Mouse (Mus musculus) kidney, adult 2 months (tissue): ENCODE measurements at regions not wholly inside any gene's neighbourhood (a gene's known extent, or its start where the extent isn't known, plus 50 kb on each side); places are given as distances from the start of the nearest gene placed in this dataset.

Experiments
- DNase-seq: peaks from one replicate; pipeline ENCODE4 v3.0.0; 2021
- H3K27ac ChIP-seq: fragments of 200-500 bp; 2 replicates; pipeline ENCODE4 v1.5.1; 2012; ENCODE audit warnings: low read depth, low read length, control low read depth, inconsistent platforms; ENCODE audit not compliant: insufficient read depth
- H3K27me3 ChIP-seq: fragments of 200-500 bp; replicated peaks from 2 replicates; pipeline ENCODE4 v1.6.1; 2012; ENCODE audit warnings: mild to moderate bottlenecking, moderate library complexity, low read length, inconsistent platforms; ENCODE audit not compliant: control insufficient read depth, insufficient read depth
- H3K36me3 ChIP-seq: fragments of 200-500 bp; 2 replicates; pipeline ENCODE4 v1.6.1; 2012; ENCODE audit warnings: mild to moderate bottlenecking, moderate library complexity, low read length, inconsistent platforms; ENCODE audit not compliant: control insufficient read depth, insufficient read depth
- H3K4me1 ChIP-seq: fragments of 200-500 bp; 2 replicates; pipeline ENCODE4 v1.6.1; 2011; ENCODE audit warnings: low read length; ENCODE audit not compliant: control insufficient read depth, insufficient read depth
- H3K4me3 ChIP-seq: fragments of 200-500 bp; 2 replicates; pipeline ENCODE4 v1.5.1; 2011; ENCODE audit warnings: mild to moderate bottlenecking, low read depth, low read length, control low read depth; ENCODE audit not compliant: insufficient read depth
- CTCF ChIP-seq: fragments of 200-500 bp; conservative IDR thresholded peaks from 2 replicates; pipeline ENCODE4 v1.5.1; 2011; ENCODE audit warnings: low read depth, mild to moderate bottlenecking, control low read depth, low read length, moderate library complexity, mixed read lengths; ENCODE audit not compliant: insufficient read depth, insufficient read length
- POLR2A ChIP-seq: fragments of 200-500 bp; IDR thresholded peaks from one replicate; pipeline ENCODE4 v1.6.1; 2011; ENCODE audit warnings: low read depth, low read length, control low read depth
- WGBS: fragments of 180-500 bp; shearing (Covaris S2); methylation state at CpG from one replicate; pipeline ENCODE4 v1.1.7; 2018; 5-methylcytosine and 5-hydroxymethylcytosine counted together

- no peak for TF ChIP-seq CTCF
- no peak for TF ChIP-seq POLR2A
- no peaks in the 10 kb centered on the region for H3K36me3 ChIP-seq
- no peak for DNase-seq
Observed at GRCm38 (mm10) chr7:77632656-77633055, 1105.2 kb downstream of the Ntrk3 start.

GRCm38 (mm10) chr7:77623491-77623890, 1114.3 kb downstream of the Ntrk3 start:
- no peaks in the 10 kb centered on the region for H3K36me3 ChIP-seq
- no peaks in the 10 kb centered on the region for H3K4me1 ChIP-seq
- no peaks in the 10 kb centered on the region for H3K27me3 ChIP-seq
- H3K4me3 ChIP-seq: no peak overlapping the region
- no peak for DNase-seq
- 55% methylated on average over 4 of the region's 4 CpGs for WGBS
- H3K27ac ChIP-seq: no peak overlapping the region
- TF ChIP-seq CTCF (no peak), POLR2A (no peak)

More at GRCm38 (mm10) chr7:77632656-77633055, 1105.2 kb downstream of the Ntrk3 start:
- 9% methylated on average over 1 of the region's 1 CpGs for WGBS
- Histone ChIP-seq H3K4me3 (no peak overlapping the region), H3K4me1 (no peaks in the 10 kb centered on the region), H3K27me3 (no peaks in the 10 kb centered on the region), H3K27ac (no peak overlapping the region)

GRCm38 (mm10) chr7:77622934-77623333, 1114.9 kb downstream of the Ntrk3 start:
- DNase-seq: no peak
- no peak for TF ChIP-seq POLR2A
- TF ChIP-seq CTCF: no peak
- Histone ChIP-seq H3K4me1 (no peaks in the 10 kb centered on the region), H3K4me3 (no peak overlapping the region), H3K36me3 (no peaks in the 10 kb centered on the region), H3K27me3 (no peaks in the 10 kb centered on the region), H3K27ac (no peak overlapping the region)

GRCm38 (mm10) chr7:77572872-77573271, 1164.9 kb downstream of the Ntrk3 start:
- no peaks in the 10 kb centered on the region for H3K27me3 ChIP-seq
- 69% methylated on average over 1 of the region's 1 CpGs for WGBS
- DNase-seq: no peak
- no peaks in the 10 kb centered on the region for H3K36me3 ChIP-seq
- H3K4me1 ChIP-seq: no peaks in the 10 kb centered on the region
- H3K4me3 ChIP-seq: no peak overlapping the region
- TF ChIP-seq POLR2A (no peak), CTCF (no peak)
- no peak overlapping the region for H3K27ac ChIP-seq

GRCm38 (mm10) chr7:77559095-77559494, 1178.7 kb downstream of the Ntrk3 start:
- H3K27ac ChIP-seq: no peak overlapping the region
- no peaks in the 10 kb centered on the region for H3K4me1 ChIP-seq
- no peaks in the 10 kb centered on the region for H3K27me3 ChIP-seq
- WGBS: 12% methylated on average over 1 of the region's 1 CpGs
- no peak for DNase-seq
- TF ChIP-seq CTCF (no peak), POLR2A (no peak)
- no peaks in the 10 kb centered on the region for H3K36me3 ChIP-seq
- H3K4me3 ChIP-seq: no peak overlapping the region

GRCm38 (mm10) chr7:77558536-77558935, 1179.3 kb downstream of the Ntrk3 start:
- WGBS: 60% methylated on average over 4 of the region's 4 CpGs
- no peak for TF ChIP-seq CTCF
- TF ChIP-seq POLR2A: no peak
- no peak overlapping the region for H3K27ac ChIP-seq
- no peaks in the 10 kb centered on the region for H3K4me1 ChIP-seq
- no peaks in the 10 kb centered on the region for H3K27me3 ChIP-seq
- DNase-seq: no peak
- no peak overlapping the region for H3K4me3 ChIP-seq
- no peaks in the 10 kb centered on the region for H3K36me3 ChIP-seq

GRCm38 (mm10) chr7:77536890-77537289, 1200.9 kb downstream of the Ntrk3 start:
- no peak for DNase-seq
- Histone ChIP-seq H3K27ac (no peak overlapping the region), H3K36me3 (no peaks in the 10 kb centered on the region), H3K4me3 (no peak overlapping the region), H3K4me1 (no peaks in the 10 kb centered on the region), H3K27me3 (no peaks in the 10 kb centered on the region)
- TF ChIP-seq POLR2A (no peak), CTCF (no peak)
- 57% methylated on average over 5 of the region's 5 CpGs for WGBS

GRCm38 (mm10) chr7:77527906-77528305, 1209.9 kb downstream of the Ntrk3 start:
- Histone ChIP-seq H3K4me1 (no peaks in the 10 kb centered on the region), H3K27me3 (no peaks in the 10 kb centered on the region), H3K4me3 (no peak overlapping the region), H3K36me3 (no peaks in the 10 kb centered on the region), H3K27ac (no peak overlapping the region)
- WGBS: 74% methylated on average over 5 of the region's 5 CpGs
- no peak for DNase-seq
- TF ChIP-seq POLR2A: no peak
- no peak for TF ChIP-seq CTCF
